Mouse (Mus musculus) hindbrain, embryonic 11.5 days (tissue): ENCODE results near the gene Gm3336. TPM values are rescaled to one million over a fixed set of nuclear protein-coding genes. Genes with fewer than 3 reads are reported as not detected.
A peak's percentile ranks its signal among the peaks of the same experiment; 100 is the strongest.

Experiments
- ATAC-seq: fragments of 200-750 bp; cut with Nextera tagmentation; 2 replicates; pipeline ENCODE4 v1.8.0; 2017; ENCODE audit warnings: mild to moderate bottlenecking, moderate TSS enrichment, moderate library complexity; ENCODE audit not compliant: low FRiP score
- DNase-seq: peaks from one replicate; pipeline ENCODE4 v3.0.0-alpha.2; 2015; ENCODE audit warnings: low spot score
- H3K27ac ChIP-seq: fragments of 300-500 bp; sonication (generic); 2 replicates; pipeline ENCODE4 v1.5.1; 2014; ENCODE audit warnings: mild to moderate bottlenecking, low read depth, low read length
- H3K27me3 ChIP-seq: fragments of 300-500 bp; sonication (generic); 2 replicates; pipeline ENCODE4 v1.6.1; 2014; ENCODE audit warnings: mild to moderate bottlenecking, low read length, moderate library complexity, mixed read lengths; ENCODE audit not compliant: control insufficient read depth, insufficient read depth
- H3K36me3 ChIP-seq: fragments of 300-500 bp; sonication (generic); 2 replicates; pipeline ENCODE4 v1.6.1; 2014; ENCODE audit warnings: mild to moderate bottlenecking, low read length, moderate library complexity, mixed read lengths; ENCODE audit not compliant: control insufficient read depth, insufficient read depth
- H3K4me1 ChIP-seq: fragments of 300-500 bp; sonication (generic); replicated peaks from 2 replicates; pipeline ENCODE4 v1.6.1; 2014; ENCODE audit warnings: low read length, mixed read lengths; ENCODE audit not compliant: control insufficient read depth, insufficient read depth
- H3K4me2 ChIP-seq: fragments of 300-500 bp; sonication (generic); replicated peaks from 2 replicates; pipeline ENCODE4 v1.6.1; 2014; ENCODE audit warnings: mild to moderate bottlenecking, low read depth, low read length
- H3K4me3 ChIP-seq: fragments of 300-500 bp; sonication (generic); 2 replicates; pipeline ENCODE4 v1.5.1; 2014; ENCODE audit warnings: low read depth, low read length
- H3K9ac ChIP-seq: fragments of 300-500 bp; sonication (generic); 2 replicates; pipeline ENCODE4 v1.6.1; 2014; ENCODE audit warnings: low read depth, low read length
- H3K9me3 ChIP-seq: fragments of 300-500 bp; sonication (generic); 2 replicates; pipeline ENCODE4 v1.6.1; 2016; ENCODE audit warnings: low read length; ENCODE audit not compliant: control insufficient read depth
- WGBS: fragments of 180-500 bp; shearing (Covaris S2); extraction: QIAGEN DNeasy Blood & Tissue Kit; methylation state at CpG from one replicate; pipeline ENCODE4 v1.1.7; 2014; 5-methylcytosine and 5-hydroxymethylcytosine counted together
- polyA plus RNA-seq: library from polyadenylated mRNA; unstranded; fragments of >200 nt; fragmentation: Nextera tagmentation; extraction: Ambion mirVana; gene quantifications from 2 replicates; pipeline ENCODE4 v1.2.1, GENCODE M21; 2014

The Gm3336 gene
- polyA plus RNA-seq, 1 experiment from 2014 or later, result not detected

DNA sequence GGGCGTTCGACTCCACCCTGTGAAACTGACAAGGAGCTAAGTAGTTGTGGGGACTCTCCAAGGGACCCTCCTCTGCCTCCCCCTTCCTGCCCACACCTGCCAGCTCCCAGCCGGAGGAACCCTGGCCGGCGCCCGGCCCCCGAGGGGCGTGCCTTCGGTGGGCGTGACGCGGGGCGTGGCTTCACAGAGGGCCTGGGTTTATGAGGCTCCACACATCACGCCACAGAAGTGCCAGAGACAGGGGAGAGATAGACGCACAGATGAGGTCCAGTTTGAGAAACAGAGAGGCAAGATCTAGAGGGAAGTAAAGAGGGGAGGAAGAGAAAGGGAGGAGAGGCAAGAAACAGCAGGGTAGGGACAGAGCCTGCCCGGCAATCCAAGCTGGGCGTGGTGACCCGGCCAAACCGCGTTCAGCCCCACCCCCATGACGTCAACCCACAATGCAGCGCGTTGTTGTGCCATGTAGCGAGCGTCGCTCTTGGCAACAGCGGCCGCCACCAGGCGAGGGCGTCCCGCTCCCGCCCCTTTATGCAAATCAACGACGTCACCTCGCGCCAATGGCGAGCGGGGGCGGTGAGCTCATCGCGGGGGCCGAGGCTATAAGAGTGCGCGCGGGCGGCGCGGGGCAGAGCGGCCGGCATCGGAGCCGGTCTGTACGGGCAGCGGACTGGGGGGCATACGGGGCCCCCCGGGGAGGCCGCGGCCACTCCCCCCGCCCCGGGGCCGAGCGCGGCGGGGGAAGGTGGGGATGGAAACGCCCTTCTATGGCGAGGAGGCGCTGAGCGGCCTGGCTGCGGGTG is 19.8 kb upstream of the Gm3336 start, which contains the start of gene Jund:
Gene Jund (plus strand): TSS at position 640 of the 800 bp plus-strand sequence.
- Histone ChIP-seq H3K4me2 (peak within 1 kb of the TSS; percentile 60), H3K9me3 (no peaks in the 10 kb centered on the region), H3K36me3 (peaks cover 5% of the 10 kb centered on the region), H3K27me3 (no peaks in the 10 kb centered on the region), H3K4me1 (peaks cover 24% of the 10 kb centered on the region), H3K4me3 (peak within 1 kb of the TSS; percentile 99), H3K27ac (peak within 1 kb of the TSS; percentile 99), H3K9ac (peak within 1 kb of the TSS; percentile 99)
- under 1% methylated on average over 64 of the region's 69 CpGs for WGBS
- ATAC-seq (peak; percentile 89), DNase-seq (peak; percentile 100)

- Histone ChIP-seq H3K9ac (peak overlapping the region; percentile 99), H3K4me3 (peak overlapping the region; percentile 99), H3K9me3 (no peaks in the 10 kb centered on the region), H3K4me2 (peak overlapping the region; percentile 60), H3K4me1 (peaks cover 24% of the 10 kb centered on the region), H3K36me3 (peaks cover 5% of the 10 kb centered on the region), H3K27me3 (no peaks in the 10 kb centered on the region), H3K27ac (peak overlapping the region; percentile 99)
- peak; percentile 4 for ATAC-seq
- no peak for DNase-seq
- under 1% methylated on average over 63 of the region's 89 CpGs for WGBS
Observed at GRCm38 (mm10) chr8:70699116-70699833, 19.1 kb upstream of the Gm3336 start.

GRCm38 (mm10) chr8:70699834-70700554 is 18.3 kb upstream of the Gm3336 start:
- DNase-seq, result peak; percentile 88
- peak overlapping the region; percentile 99 for H3K4me3 ChIP-seq
- no peaks in the 10 kb centered on the region for H3K9me3 ChIP-seq
- WGBS, result under 1% methylated on average over 53 of the region's 59 CpGs
- no peak for ATAC-seq
- H3K36me3 ChIP-seq, result peaks cover 5% of the 10 kb centered on the region
- peak overlapping the region; percentile 99 for H3K9ac ChIP-seq
- H3K4me2 ChIP-seq, result peak overlapping the region; percentile 60
- H3K27ac ChIP-seq, result peak overlapping the region; percentile 99
- H3K4me1 ChIP-seq, result peaks cover 24% of the 10 kb centered on the region
- H3K27me3 ChIP-seq, result no peaks in the 10 kb centered on the region

GRCm38 (mm10) chr8:70700555-70700922 is 17.8 kb upstream of the Gm3336 start:
- Histone ChIP-seq H3K9ac (peak overlapping the region; percentile 99), H3K27me3 (no peaks in the 10 kb centered on the region), H3K36me3 (peaks cover 5% of the 10 kb centered on the region), H3K27ac (peak overlapping the region; percentile 99), H3K9me3 (no peaks in the 10 kb centered on the region), H3K4me1 (peaks cover 24% of the 10 kb centered on the region), H3K4me3 (peak overlapping the region; percentile 99), H3K4me2 (peak overlapping the region; percentile 60)
- DNase-seq, result peak; percentile 95
- 1% methylated on average over 14 of the region's 20 CpGs for WGBS
- peak; percentile 7; the same call in 1 of the 2 replicates for ATAC-seq

- H3K9me3 ChIP-seq, result no peaks in the 10 kb centered on the region
- H3K4me2 ChIP-seq, result peak overlapping the region; percentile 60
- peaks cover 20% of the 10 kb centered on the region for H3K4me1 ChIP-seq
- H3K36me3 ChIP-seq, result peaks cover 5% of the 10 kb centered on the region
- ATAC-seq (no peak), DNase-seq (no peak)
- H3K27me3 ChIP-seq, result no peaks in the 10 kb centered on the region
- H3K27ac ChIP-seq, result peak overlapping the region; percentile 62; the same call in 1 of the 2 replicates
- WGBS, result 54% methylated on average over 10 of the region's 10 CpGs
- peak overlapping the region; percentile 99 for H3K9ac ChIP-seq
- H3K4me3 ChIP-seq, result peak overlapping the region; percentile 99
Observed at GRCm38 (mm10) chr8:70701048-70701981, 17.0 kb upstream of the Gm3336 start.

GRCm38 (mm10) chr8:70701982-70702841 is 16.1 kb upstream of the Gm3336 start:
- Histone ChIP-seq H3K9ac (no peak overlapping the region), H3K4me2 (no peak overlapping the region; the same call in none of the 2 replicates), H3K27ac (no peak overlapping the region), H3K4me1 (peaks cover 12% of the 10 kb centered on the region), H3K27me3 (no peaks in the 10 kb centered on the region), H3K4me3 (0 out of 2 replicates have a peak overlapping the region, but pooled peaks have one; percentile 10), H3K36me3 (peaks cover 5% of the 10 kb centered on the region), H3K9me3 (no peaks in the 10 kb centered on the region)
- WGBS, result 90% methylated on average over 2 of the region's 2 CpGs
- ATAC-seq (no peak), DNase-seq (no peak)

DNA sequence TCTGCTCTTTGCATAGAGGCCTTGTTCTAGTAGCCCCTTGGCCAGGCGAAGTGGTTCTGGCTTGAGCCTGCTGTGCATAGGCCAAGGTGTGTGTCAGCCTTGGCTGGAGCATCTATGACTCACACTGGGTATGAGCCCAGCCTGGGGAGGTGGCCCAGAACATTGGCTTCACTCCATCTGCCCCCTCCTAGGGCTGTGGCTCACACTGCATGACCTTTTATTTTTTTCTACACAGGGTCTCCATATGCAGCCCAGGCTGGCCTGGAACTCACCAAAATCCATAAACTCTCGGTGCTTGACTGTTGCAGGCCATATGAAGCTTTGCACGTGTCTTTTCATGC is 15.5 kb upstream of the Gm3336 start:
- peaks cover 10% of the 10 kb centered on the region for H3K4me1 ChIP-seq
- H3K4me3 ChIP-seq, result no peak overlapping the region
- H3K9ac ChIP-seq, result no peak overlapping the region
- H3K36me3 ChIP-seq, result peaks cover 5% of the 10 kb centered on the region
- DNase-seq (no peak), ATAC-seq (no peak)
- H3K9me3 ChIP-seq, result no peaks in the 10 kb centered on the region
- no peak overlapping the region for H3K4me2 ChIP-seq
- no peak overlapping the region for H3K27ac ChIP-seq
- H3K27me3 ChIP-seq, result no peaks in the 10 kb centered on the region
- WGBS, result 80% methylated on average over 3 of the region's 3 CpGs
